Mouse (Mus musculus): ENCODE results near the gene Snx5. TPM values are rescaled to one million over a fixed set of nuclear protein-coding genes. Genes with fewer than 3 reads are reported as not detected.

The Snx5 gene
- polyA plus RNA-seq, 1 experiment from 2014 or later: 91.8 TPM

GRCm38 (mm10) chr2:144279742-144280141, 9.0 kb upstream of the Snx5 start:
- 88% methylated on average over 5 of the region's 5 CpGs for WGBS
- H3K36me3 ChIP-seq: peaks cover 45% of the 10 kb centered on the region
- no peak overlapping the region for H3K4me3 ChIP-seq
- peaks cover 10% of the 10 kb centered on the region for H3K4me1 ChIP-seq (replicated peaks)
- H3K9me3 ChIP-seq: no peaks in the 10 kb centered on the region
- no peak overlapping the region for H3K27ac ChIP-seq
- no peak for DNase-seq (ENCODE audit: low spot score)
- H3K27me3 ChIP-seq (ENCODE audit: insufficient read depth, poor library complexity, severe bottlenecking): no peaks in the 10 kb centered on the region

DNA sequence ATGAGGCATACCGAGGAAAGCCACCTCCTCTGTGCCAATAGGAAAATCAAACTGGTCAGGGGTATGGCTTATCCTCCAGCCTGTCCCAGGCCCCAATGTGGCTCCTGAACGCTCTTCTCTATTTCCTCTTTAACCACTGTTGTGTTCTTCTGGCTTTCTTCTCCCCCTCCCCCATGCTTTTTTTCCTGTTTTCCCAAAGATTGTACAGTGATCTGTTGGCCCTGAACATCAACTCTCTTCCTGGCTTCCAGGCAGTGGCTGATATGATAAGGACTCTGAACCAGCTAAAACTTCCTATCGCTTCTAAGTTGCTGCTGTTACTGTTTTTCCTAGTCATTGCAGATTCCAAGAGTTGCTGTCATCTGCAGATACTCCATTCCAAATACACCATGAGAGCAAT, 6.2 kb upstream of the Snx5 start:
- Histone ChIP-seq H3K9me3 (no peaks in the 10 kb centered on the region), H3K27ac (no peak overlapping the region), H3K4me1 (replicated peaks) (peaks cover 11% of the 10 kb centered on the region; the same call in 1 of the 2 replicates), H3K36me3 (peaks cover 53% of the 10 kb centered on the region), H3K27me3 (ENCODE audit: insufficient read depth, poor library complexity, severe bottlenecking) (no peaks in the 10 kb centered on the region), H3K4me3 (no peak overlapping the region)
- no peak for DNase-seq (ENCODE audit: low spot score)
- WGBS: 90% methylated on average over 3 of the region's 3 CpGs

DNA sequence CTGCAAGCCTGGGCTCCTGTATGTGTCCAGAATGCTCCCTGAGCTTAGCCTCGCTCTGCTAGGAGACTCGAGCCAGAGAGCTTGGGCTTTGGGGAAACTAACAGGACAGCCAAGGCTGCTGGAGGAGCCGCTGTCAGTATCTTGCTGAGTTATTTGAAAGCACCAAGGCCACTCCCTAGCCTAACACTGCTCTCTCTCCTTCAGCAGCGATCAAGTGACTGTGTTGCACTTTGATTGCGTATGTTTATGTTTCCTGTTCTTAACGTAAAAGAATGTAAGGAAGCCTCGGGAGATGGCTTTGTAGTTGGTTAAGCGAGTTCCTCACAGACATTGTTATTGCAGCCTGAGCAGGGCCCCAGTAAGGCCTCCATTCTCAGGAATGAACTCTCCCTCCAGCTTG, 4.0 kb upstream of the Snx5 start:
- no peaks in the 10 kb centered on the region for H3K9me3 ChIP-seq
- 65% methylated on average over 8 of the region's 8 CpGs for WGBS
- no peaks in the 10 kb centered on the region for H3K27me3 ChIP-seq (ENCODE audit: insufficient read depth, poor library complexity, severe bottlenecking)
- peaks cover 15% of the 10 kb centered on the region; the same call in 1 of the 2 replicates for H3K4me1 ChIP-seq (replicated peaks)
- H3K4me3 ChIP-seq: no peak overlapping the region
- DNase-seq (ENCODE audit: low spot score): no peak
- H3K27ac ChIP-seq: no peak overlapping the region
- H3K36me3 ChIP-seq: peaks cover 44% of the 10 kb centered on the region

DNA sequence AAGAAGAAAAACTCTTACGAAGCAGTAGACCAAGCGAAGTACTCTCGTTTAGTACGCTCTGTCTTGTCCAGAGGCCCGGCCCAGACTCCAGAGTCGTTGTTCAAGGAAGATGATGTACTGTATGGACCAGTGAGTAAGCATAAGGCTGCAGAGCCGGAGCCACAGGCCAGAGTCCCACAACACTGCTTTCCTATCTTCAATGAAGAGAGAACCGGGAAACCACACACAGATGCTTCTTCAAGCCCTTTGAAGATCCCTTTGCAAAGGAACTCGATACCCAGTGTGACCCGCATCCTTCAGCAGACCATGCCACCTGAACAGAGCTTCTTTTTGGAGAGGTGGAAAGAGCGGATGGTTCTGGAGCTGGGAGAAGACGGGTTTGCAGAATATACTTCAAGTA, 1.4 kb upstream of the Snx5 start:
- Histone ChIP-seq H3K4me3 (no peak overlapping the region), H3K27me3 (ENCODE audit: insufficient read depth, poor library complexity, severe bottlenecking) (no peaks in the 10 kb centered on the region), H3K27ac (no peak overlapping the region), H3K36me3 (peaks cover 29% of the 10 kb centered on the region), H3K9me3 (no peaks in the 10 kb centered on the region), H3K4me1 (replicated peaks) (peaks cover 37% of the 10 kb centered on the region)
- DNase-seq (ENCODE audit: low spot score): no peak
- WGBS: 88% methylated on average over 12 of the region's 12 CpGs

GRCm38 (mm10) chr2:144269679-144270475, 829 bp downstream of the Snx5 start:
- Histone ChIP-seq H3K27ac (peak overlapping the region; percentile 98), H3K9me3 (no peaks in the 10 kb centered on the region), H3K4me1 (replicated peaks) (peaks cover 49% of the 10 kb centered on the region), H3K4me3 (peak overlapping the region; percentile 92), H3K36me3 (peaks cover 27% of the 10 kb centered on the region), H3K27me3 (ENCODE audit: insufficient read depth, poor library complexity, severe bottlenecking) (no peaks in the 10 kb centered on the region)
- under 1% methylated on average over 33 of the region's 33 CpGs for WGBS
- no peak for DNase-seq (ENCODE audit: low spot score)

GRCm38 (mm10) chr2:144269306-144269650, 1.4 kb downstream of the Snx5 start:
- peaks cover 33% of the 10 kb centered on the region for H3K36me3 ChIP-seq
- H3K9me3 ChIP-seq: no peaks in the 10 kb centered on the region
- WGBS: under 1% methylated on average over 11 of the region's 11 CpGs
- peaks cover 44% of the 10 kb centered on the region for H3K4me1 ChIP-seq (replicated peaks)
- H3K4me3 ChIP-seq: peak overlapping the region; percentile 92
- DNase-seq (ENCODE audit: low spot score): peak; percentile 7
- no peaks in the 10 kb centered on the region for H3K27me3 ChIP-seq (ENCODE audit: insufficient read depth, poor library complexity, severe bottlenecking)
- peak overlapping the region; percentile 98 for H3K27ac ChIP-seq

DNA sequence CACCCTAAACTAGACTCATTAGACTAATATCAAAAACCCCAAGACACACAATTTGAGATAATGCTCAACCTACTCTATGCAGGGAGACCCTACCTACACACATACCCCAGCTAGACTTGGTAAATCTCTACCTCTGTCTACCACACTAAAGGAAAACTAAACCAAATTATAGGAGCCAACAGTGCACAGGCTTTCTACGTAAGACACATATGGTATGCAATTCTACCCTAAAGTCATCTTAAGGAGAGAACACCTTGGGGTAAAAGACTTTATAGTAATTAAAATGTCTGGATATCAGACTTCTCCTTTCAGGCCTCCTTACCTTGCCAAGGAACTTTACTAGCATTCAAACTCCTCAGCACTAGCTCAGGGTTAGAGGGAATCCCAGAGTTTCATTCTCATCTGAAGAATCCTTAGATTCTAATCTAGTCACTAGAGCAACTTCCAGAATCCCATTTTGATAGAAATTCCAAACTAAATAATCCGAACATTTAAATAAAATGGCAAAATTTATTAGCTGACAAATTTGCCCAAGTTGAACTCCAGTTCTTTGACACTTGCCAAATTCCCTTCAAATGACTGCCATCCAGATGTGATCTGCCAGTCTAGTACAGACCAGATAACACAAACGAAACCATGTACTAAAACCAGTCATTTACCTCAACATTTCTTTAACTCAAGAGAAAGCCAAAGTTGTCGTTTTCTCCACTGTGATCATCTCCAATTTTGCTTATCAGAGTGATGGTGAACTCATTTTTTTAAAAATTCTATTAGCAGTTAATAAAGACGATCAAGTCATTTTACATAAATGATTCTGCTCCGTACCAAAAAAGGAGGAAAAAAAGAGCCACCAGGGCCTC, 2.0 kb downstream of the Snx5 start:
- WGBS: 8% methylated on average over 6 of the region's 6 CpGs
- Histone ChIP-seq H3K9me3 (no peaks in the 10 kb centered on the region), H3K27me3 (ENCODE audit: insufficient read depth, poor library complexity, severe bottlenecking) (no peaks in the 10 kb centered on the region), H3K4me3 (peak overlapping the region; percentile 92), H3K36me3 (peaks cover 39% of the 10 kb centered on the region), H3K27ac (peak overlapping the region; percentile 98; the same call in 1 of the 2 replicates), H3K4me1 (replicated peaks) (peaks cover 39% of the 10 kb centered on the region)
- no peak for DNase-seq (ENCODE audit: low spot score)

GRCm38 (mm10) chr2:144267731-144268015, 3.0 kb downstream of the Snx5 start:
- Histone ChIP-seq H3K9me3 (no peaks in the 10 kb centered on the region), H3K4me1 (replicated peaks) (peaks cover 39% of the 10 kb centered on the region), H3K27me3 (ENCODE audit: insufficient read depth, poor library complexity, severe bottlenecking) (no peaks in the 10 kb centered on the region), H3K27ac (no peak overlapping the region), H3K4me3 (peak overlapping the region; percentile 92), H3K36me3 (peaks cover 42% of the 10 kb centered on the region)
- 59% methylated on average over 1 of the region's 1 CpGs for WGBS
- DNase-seq (ENCODE audit: low spot score): no peak

- Histone ChIP-seq H3K4me3 (peak overlapping the region; percentile 92), H3K36me3 (peaks cover 43% of the 10 kb centered on the region), H3K27me3 (ENCODE audit: insufficient read depth, poor library complexity, severe bottlenecking) (no peaks in the 10 kb centered on the region), H3K9me3 (no peaks in the 10 kb centered on the region), H3K4me1 (replicated peaks) (peaks cover 39% of the 10 kb centered on the region), H3K27ac (no peak overlapping the region)
- WGBS: 52% methylated on average over 5 of the region's 5 CpGs
- no peak for DNase-seq (ENCODE audit: low spot score)
Measured at GRCm38 (mm10) chr2:144267004-144267730, 3.5 kb downstream of the Snx5 start.

DNA sequence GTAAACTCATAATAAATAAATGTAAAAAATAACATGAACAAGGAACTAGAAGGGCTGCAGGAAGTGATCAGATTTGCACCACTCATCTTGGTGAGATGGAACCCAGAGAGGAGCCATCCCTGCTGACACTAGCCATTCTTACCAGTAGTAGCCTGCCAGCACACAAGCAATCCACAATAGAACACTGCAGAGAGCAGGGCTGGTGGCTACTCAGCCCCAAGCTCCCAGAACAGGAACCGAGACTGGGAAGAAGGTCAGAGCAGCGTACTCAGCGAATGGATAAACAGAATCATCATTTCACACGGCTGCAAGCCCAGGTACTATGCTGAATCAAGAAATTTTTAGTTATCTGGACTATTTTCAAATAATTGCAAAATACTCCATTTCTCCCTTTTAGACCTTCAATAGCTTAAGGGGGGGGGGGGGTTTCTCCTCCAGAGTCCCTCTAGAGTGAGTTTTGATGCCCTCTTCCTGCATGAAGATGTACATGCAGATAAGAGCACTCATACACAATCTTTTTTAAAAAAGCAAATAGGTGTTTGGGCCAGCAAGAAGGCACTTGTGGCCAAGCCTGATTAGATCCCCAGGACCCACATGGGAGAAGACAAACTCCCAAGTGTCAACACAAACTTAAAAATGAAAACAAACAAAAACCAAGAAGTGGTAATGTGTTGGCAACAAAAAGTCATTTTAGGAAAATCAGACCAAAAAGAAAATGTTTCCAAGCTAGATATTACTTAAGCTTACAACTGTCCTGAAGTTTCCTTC, 4.6 kb downstream of the Snx5 start:
- no peak for DNase-seq (ENCODE audit: low spot score)
- H3K9me3 ChIP-seq: no peaks in the 10 kb centered on the region
- H3K36me3 ChIP-seq: peaks cover 54% of the 10 kb centered on the region
- H3K4me1 ChIP-seq (replicated peaks): peaks cover 36% of the 10 kb centered on the region
- no peak overlapping the region for H3K27ac ChIP-seq
- H3K4me3 ChIP-seq: 0 out of 2 replicates have a peak overlapping the region, but pooled peaks have one; percentile 4
- H3K27me3 ChIP-seq (ENCODE audit: insufficient read depth, poor library complexity, severe bottlenecking): no peaks in the 10 kb centered on the region
- WGBS: 44% methylated on average over 4 of the region's 4 CpGs

DNA sequence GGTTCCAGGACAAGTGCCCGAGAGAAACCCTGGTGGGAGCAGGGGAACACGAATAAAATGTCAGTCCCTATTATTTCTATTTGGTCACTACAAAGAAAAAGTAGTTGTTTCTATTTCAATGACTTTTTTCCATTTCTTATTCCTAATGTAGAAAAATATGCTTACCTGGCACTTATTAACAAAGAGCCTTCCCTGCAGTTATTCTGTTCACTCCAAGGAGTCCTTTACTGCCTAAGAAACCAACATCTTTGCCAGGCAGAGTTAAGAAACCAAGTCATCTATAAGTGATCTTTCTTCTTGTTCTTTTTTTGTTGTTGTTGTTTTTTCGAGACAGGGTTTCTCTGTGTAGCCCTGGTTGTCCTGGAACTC, 5.6 kb downstream of the Snx5 start:
- Histone ChIP-seq H3K27me3 (ENCODE audit: insufficient read depth, poor library complexity, severe bottlenecking) (no peaks in the 10 kb centered on the region), H3K4me1 (replicated peaks) (peaks cover 35% of the 10 kb centered on the region), H3K27ac (no peak overlapping the region), H3K4me3 (no peak overlapping the region), H3K9me3 (no peaks in the 10 kb centered on the region), H3K36me3 (peaks cover 64% of the 10 kb centered on the region)
- WGBS: 72% methylated on average over 3 of the region's 3 CpGs
- DNase-seq (ENCODE audit: low spot score): no peak

- WGBS: 85% methylated on average over 5 of the region's 5 CpGs
- no peak overlapping the region for H3K4me3 ChIP-seq
- peaks cover 69% of the 10 kb centered on the region for H3K36me3 ChIP-seq
- DNase-seq (ENCODE audit: low spot score): no peak
- no peak overlapping the region for H3K27ac ChIP-seq
- H3K27me3 ChIP-seq (ENCODE audit: insufficient read depth, poor library complexity, severe bottlenecking): no peaks in the 10 kb centered on the region
- no peaks in the 10 kb centered on the region for H3K9me3 ChIP-seq
- peaks cover 35% of the 10 kb centered on the region for H3K4me1 ChIP-seq (replicated peaks)
Measured at GRCm38 (mm10) chr2:144264398-144265119, 6.1 kb downstream of the Snx5 start.

Measured in hindbrain, embryonic 10.5 days (tissue).